Mouse (Mus musculus) liver, adult 2 months (tissue): Measurements from ENCODE around the gene Oxnad1. TPM values are rescaled to one million over a fixed set of nuclear protein-coding genes. Genes with fewer than 3 reads are reported as not detected.

Experiments used
- DNase-seq: peaks from one replicate; pipeline ENCODE4 v3.0.0-alpha.2; 2011; ENCODE audit warnings: low read depth, low spot score; ENCODE audit errors: extremely low read depth
- H3K27ac ChIP-seq: fragments of 200-500 bp; replicated peaks from 2 replicates; pipeline ENCODE4 v1.5.1; 2012; ENCODE audit warnings: low read depth, mild to moderate bottlenecking, control low read depth, inconsistent platforms, low read length; ENCODE audit not compliant: insufficient read depth
- H3K27me3 ChIP-seq: fragments of 200-500 bp; 2 replicates; pipeline ENCODE4 v1.6.1; 2012; ENCODE audit warnings: mild to moderate bottlenecking, moderate library complexity, low read length, inconsistent platforms; ENCODE audit not compliant: control insufficient read depth, insufficient read depth
- H3K36me3 ChIP-seq: fragments of 200-500 bp; 2 replicates; pipeline ENCODE4 v1.6.1; 2012; ENCODE audit warnings: low read length, inconsistent platforms; ENCODE audit not compliant: control insufficient read depth, insufficient read depth
- H3K4me1 ChIP-seq: fragments of 200-500 bp; 2 replicates; pipeline ENCODE4 v1.6.1; 2011; ENCODE audit warnings: low read length; ENCODE audit not compliant: control insufficient read depth, insufficient read depth
- H3K4me3 ChIP-seq: fragments of 200-500 bp; 2 replicates; pipeline ENCODE4 v1.5.1; 2011; ENCODE audit warnings: low read depth, mild to moderate bottlenecking, control low read depth, low read length, moderate library complexity; ENCODE audit not compliant: insufficient read depth
- H3K79me2 ChIP-seq: fragments of 200-500 bp; 2 replicates; pipeline ENCODE4 v1.6.1; 2012; ENCODE audit warnings: inconsistent platforms, mild to moderate bottlenecking, low read length, moderate library complexity; ENCODE audit not compliant: control insufficient read depth, insufficient read depth
- H3K9ac ChIP-seq: fragments of 200-500 bp; 2 replicates; pipeline ENCODE4 v1.6.1; 2012; ENCODE audit warnings: low read depth, mild to moderate bottlenecking, control low read depth, inconsistent platforms, low read length
- CTCF ChIP-seq: fragments of 200-500 bp; IDR thresholded peaks from 2 replicates; pipeline ENCODE4 v1.5.1; 2011; ENCODE audit warnings: low read depth, low read length, control low read depth
- POLR2A ChIP-seq: fragments of 200-500 bp; IDR thresholded peaks from 2 replicates; pipeline ENCODE4 v1.6.1; 2011; ENCODE audit warnings: low read length, control low read depth; ENCODE audit not compliant: insufficient read depth; ENCODE audit errors: extremely low read depth
- WGBS: fragments of 180-500 bp; shearing (Covaris S2); methylation state at CpG from one replicate; pipeline ENCODE4 v1.1.7; 2018; 5-methylcytosine and 5-hydroxymethylcytosine counted together
- polyA plus RNA-seq: library from polyadenylated mRNA; depleted of rRNA; stranded (reverse); fragments of >200 nt; gene quantifications from 2 replicates; pipeline ENCODE4 v1.2.3, GENCODE M21; 2012
- total RNA-seq: library from RNA; depleted of rRNA; stranded (reverse); fragments of >200 nt; gene quantifications from 2 replicates; pipeline ENCODE4 v1.2.3, GENCODE M21; 2014

The Oxnad1 gene
- total and polyA plus RNA-seq, 2 experiments: 27.6 to 46.1 TPM

DNA sequence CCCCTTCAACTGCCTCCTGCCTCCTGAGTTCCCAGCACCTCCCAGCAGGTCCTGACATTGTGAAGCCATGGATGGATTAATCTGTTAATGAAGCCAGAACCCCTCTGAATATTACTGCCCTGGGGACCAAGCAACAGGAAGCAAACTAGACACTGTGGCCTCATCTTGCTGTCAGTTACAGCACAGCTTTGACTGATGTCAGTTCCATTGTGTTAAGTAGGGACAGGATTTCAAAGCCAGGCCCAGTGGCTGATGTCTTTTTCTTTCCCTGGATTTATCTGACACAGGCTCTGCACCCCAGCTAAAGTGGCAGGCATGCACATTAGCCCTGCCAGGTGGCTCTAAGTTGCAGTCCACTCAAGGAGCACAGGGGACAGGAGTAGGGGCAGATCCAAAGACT lies 12.4 kb upstream of the Oxnad1 start:
- no peaks in the 10 kb centered on the region for H3K27me3 ChIP-seq
- no peaks in the 10 kb centered on the region for H3K36me3 ChIP-seq
- TF ChIP-seq POLR2A: no peak
- TF ChIP-seq CTCF: no peak
- no peak overlapping the region for H3K9ac ChIP-seq
- H3K4me3 ChIP-seq: no peak overlapping the region
- peaks cover 5% of the 10 kb centered on the region; the same call in 1 of the 2 replicates for H3K4me1 ChIP-seq
- no peaks in the 10 kb centered on the region for H3K79me2 ChIP-seq
- H3K27ac ChIP-seq: no peak overlapping the region
- no peak for DNase-seq

DNA sequence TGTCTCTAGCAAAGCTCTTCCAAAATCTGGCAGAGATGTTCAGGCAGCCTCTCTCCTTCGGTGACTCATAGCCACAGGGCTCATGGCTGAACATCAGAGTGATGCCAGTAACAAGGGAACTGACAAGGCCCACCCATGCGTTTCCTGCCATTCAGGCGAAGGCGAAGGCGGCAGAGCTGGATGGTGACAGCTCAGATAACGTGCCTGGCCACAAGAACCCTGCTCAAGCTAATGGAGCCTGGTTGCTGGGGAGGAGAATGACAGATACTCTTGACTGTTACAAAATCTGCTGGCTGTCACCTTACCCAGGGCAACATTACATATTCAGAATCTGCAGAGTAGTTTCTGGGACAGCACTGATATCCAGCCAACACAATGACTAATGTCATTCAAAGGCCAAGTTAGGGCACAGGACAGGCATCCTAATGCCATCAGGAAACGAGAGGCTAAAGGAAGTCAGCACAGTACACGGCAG lies 11.9 kb upstream of the Oxnad1 start:
- Histone ChIP-seq H3K9ac (no peak overlapping the region), H3K4me1 (peaks cover 5% of the 10 kb centered on the region; the same call in 1 of the 2 replicates), H3K79me2 (no peaks in the 10 kb centered on the region), H3K36me3 (no peaks in the 10 kb centered on the region), H3K27ac (no peak overlapping the region), H3K27me3 (no peaks in the 10 kb centered on the region), H3K4me3 (no peak overlapping the region)
- TF ChIP-seq CTCF (no peak), POLR2A (no peak)
- 56% methylated on average over 8 of the region's 8 CpGs for WGBS
- peak; percentile 74 for DNase-seq

DNA sequence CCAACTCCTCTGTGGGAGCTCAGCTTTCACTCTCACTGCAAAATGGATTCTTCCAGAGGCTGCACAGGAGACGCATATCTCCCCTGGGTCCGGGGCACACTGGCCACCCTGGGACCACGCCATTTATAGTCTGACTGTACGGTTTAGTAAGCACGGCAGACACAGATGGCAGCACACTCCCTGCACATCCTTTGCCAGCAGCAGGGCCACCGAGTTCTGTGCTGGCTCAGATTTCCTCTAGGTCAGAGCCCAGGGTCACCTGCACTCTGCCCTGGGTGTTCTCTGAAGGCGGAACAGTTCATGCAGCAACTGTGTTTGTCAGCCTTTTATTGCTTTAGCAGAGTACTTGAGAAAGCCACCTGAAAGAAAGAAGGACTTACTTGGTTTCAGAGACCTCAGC lies 11.3 kb upstream of the Oxnad1 start:
- Histone ChIP-seq H3K4me1 (peaks cover 5% of the 10 kb centered on the region; the same call in 1 of the 2 replicates), H3K4me3 (no peak overlapping the region), H3K36me3 (no peaks in the 10 kb centered on the region), H3K9ac (no peak overlapping the region), H3K27ac (no peak overlapping the region), H3K27me3 (no peaks in the 10 kb centered on the region), H3K79me2 (no peaks in the 10 kb centered on the region)
- no peak for TF ChIP-seq CTCF
- no peak for TF ChIP-seq POLR2A
- 32% methylated on average over 7 of the region's 7 CpGs for WGBS
- peak; percentile 79 for DNase-seq

DNA sequence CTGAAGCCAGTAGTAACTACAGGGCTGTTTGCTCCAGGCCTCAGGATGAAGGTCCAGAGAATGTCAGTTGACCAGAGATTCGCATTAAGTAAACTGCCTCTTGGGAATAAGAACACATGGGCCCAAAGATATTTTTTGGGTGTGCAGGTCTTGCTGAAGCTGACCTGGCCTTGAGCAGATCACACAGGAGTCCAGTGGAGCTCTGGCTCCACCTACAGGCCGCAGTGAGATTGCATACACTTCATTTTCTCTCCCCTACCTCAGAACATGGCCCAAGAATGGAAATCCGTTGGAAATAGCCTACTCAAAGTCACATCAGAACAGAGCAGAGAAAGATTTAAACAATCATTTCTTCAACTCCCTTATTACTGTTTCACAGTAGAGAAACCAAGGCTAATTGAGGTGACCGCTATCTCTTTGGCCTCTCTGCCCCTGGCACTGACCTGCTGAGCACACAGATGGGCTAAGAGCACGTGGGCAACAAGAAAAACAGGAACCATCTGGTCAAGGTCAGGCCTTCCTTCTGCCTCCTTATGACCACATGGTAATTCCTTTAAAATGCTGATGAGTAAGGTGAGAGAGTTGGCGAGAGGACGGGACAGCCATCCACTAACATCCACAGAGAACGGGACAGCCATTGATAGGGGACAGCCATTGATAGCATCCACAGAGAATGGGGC lies 8.1 kb upstream of the Oxnad1 start:
- Histone ChIP-seq H3K27ac (no peak overlapping the region), H3K27me3 (no peaks in the 10 kb centered on the region), H3K4me3 (no peak overlapping the region), H3K4me1 (peaks cover 5% of the 10 kb centered on the region; the same call in 1 of the 2 replicates), H3K36me3 (peaks cover 6% of the 10 kb centered on the region), H3K79me2 (no peaks in the 10 kb centered on the region), H3K9ac (no peak overlapping the region)
- WGBS: 52% methylated on average over 8 of the region's 8 CpGs
- DNase-seq: peak; percentile 47
- TF ChIP-seq CTCF (peak; percentile 95), POLR2A (no peak)

DNA sequence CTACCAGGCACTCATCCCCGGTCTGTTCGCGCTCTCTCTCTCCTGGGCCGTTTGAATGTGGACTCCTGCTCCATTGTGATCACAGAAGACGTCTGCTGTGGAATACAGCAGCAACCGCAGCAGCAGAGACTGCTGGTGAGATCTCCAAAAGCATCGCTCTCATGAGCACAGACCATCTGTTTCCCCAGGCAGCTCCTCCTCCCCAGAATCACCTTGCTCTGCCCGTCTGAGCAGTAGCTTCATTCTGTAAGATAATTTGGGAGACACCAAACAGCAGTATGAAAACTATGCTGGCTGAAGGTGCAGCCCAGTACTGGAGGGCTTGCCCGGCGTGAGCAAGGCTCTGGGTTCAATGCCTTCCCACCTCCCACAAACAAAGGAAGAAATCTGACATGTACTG lies 4.1 kb upstream of the Oxnad1 start:
- TF ChIP-seq CTCF (no peak), POLR2A (no peak)
- peaks cover 10% of the 10 kb centered on the region for H3K36me3 ChIP-seq
- no peaks in the 10 kb centered on the region for H3K27me3 ChIP-seq
- H3K9ac ChIP-seq: no peak overlapping the region
- H3K79me2 ChIP-seq: no peaks in the 10 kb centered on the region
- H3K4me1 ChIP-seq: peaks cover 2% of the 10 kb centered on the region; the same call in 1 of the 2 replicates
- WGBS: 85% methylated on average over 10 of the region's 10 CpGs
- H3K4me3 ChIP-seq: no peak overlapping the region
- DNase-seq: no peak
- H3K27ac ChIP-seq: no peak overlapping the region

DNA sequence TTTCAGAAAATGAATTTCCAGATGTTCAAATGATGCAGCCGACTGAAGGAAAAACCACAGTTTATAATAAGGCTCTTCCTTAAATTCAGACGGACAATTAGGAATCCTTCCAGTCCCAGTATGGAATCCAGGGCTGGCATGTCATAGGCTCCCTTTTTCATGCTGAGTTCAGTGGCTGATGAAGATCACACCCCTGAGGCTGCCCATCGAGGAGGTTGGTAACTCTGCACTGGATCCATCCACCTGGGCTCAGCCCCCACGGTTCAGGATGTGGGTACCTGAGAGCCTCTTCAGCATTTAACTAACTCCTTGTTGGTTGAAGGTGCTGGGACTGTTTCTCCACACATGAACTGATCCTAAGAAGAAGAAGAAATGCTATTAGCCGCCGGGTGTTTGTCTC lies 2.3 kb upstream of the Oxnad1 start:
- Histone ChIP-seq H3K9ac (no peak overlapping the region), H3K27me3 (no peaks in the 10 kb centered on the region), H3K79me2 (no peaks in the 10 kb centered on the region; the same call in 1 of the 2 replicates), H3K36me3 (peaks cover 10% of the 10 kb centered on the region), H3K27ac (no peak overlapping the region), H3K4me1 (peaks cover 3% of the 10 kb centered on the region; the same call in 1 of the 2 replicates), H3K4me3 (no peak overlapping the region)
- 95% methylated on average over 6 of the region's 6 CpGs for WGBS
- TF ChIP-seq POLR2A (no peak), CTCF (no peak)
- no peak for DNase-seq
